Mouse (Mus musculus) limb, embryonic 15.5 days (tissue): ENCODE results near the gene Cmtr1. TPM values are rescaled to one million over a fixed set of nuclear protein-coding genes. Genes with fewer than 3 reads are reported as not detected.

ENCODE experiments used
- ATAC-seq: fragments of 200-750 bp; cut with Nextera tagmentation; 2 replicates; pipeline ENCODE4 v1.8.0; 2017; ENCODE audit warnings: low read depth, moderate TSS enrichment; ENCODE audit not compliant: insufficient number of reproducible peaks, low FRiP score, low TSS enrichment
- H3K27ac ChIP-seq: fragments of 300-500 bp; sonication (generic); 2 replicates; pipeline ENCODE4 v1.5.1; 2015; ENCODE audit warnings: moderate library complexity, mild to moderate bottlenecking, inconsistent platforms
- H3K27me3 ChIP-seq: fragments of 300-500 bp; sonication (generic); 2 replicates; pipeline ENCODE4 v1.6.1; 2015; ENCODE audit warnings: inconsistent platforms
- H3K36me3 ChIP-seq: fragments of 300-500 bp; sonication (generic); 2 replicates; pipeline ENCODE4 v1.6.1; 2015; ENCODE audit warnings: inconsistent platforms
- H3K4me1 ChIP-seq: fragments of 300-500 bp; sonication (generic); 2 replicates; pipeline ENCODE4 v1.6.1; 2015; ENCODE audit warnings: inconsistent platforms
- H3K4me2 ChIP-seq: fragments of 300-500 bp; sonication (generic); 2 replicates; pipeline ENCODE4 v1.6.1; 2015; ENCODE audit warnings: mild to moderate bottlenecking, inconsistent platforms
- H3K4me3 ChIP-seq: fragments of 300-500 bp; sonication (generic); 2 replicates; pipeline ENCODE4 v1.5.1; 2015; ENCODE audit warnings: mild to moderate bottlenecking, inconsistent platforms
- H3K9ac ChIP-seq: fragments of 300-500 bp; sonication (generic); 2 replicates; pipeline ENCODE4 v1.6.1; 2015; ENCODE audit warnings: inconsistent platforms
- H3K9me3 ChIP-seq: fragments of 300-500 bp; sonication (generic); 2 replicates; pipeline ENCODE4 v1.6.1; 2016; ENCODE audit warnings: inconsistent platforms
- WGBS: fragments of 180-500 bp; shearing (Covaris S2); methylation state at CpG from one replicate; pipeline ENCODE4 v1.1.7; 2015; 5-methylcytosine and 5-hydroxymethylcytosine counted together
- polyA plus RNA-seq: library from polyadenylated mRNA; unstranded; fragments of >200 nt; fragmentation: Nextera tagmentation; extraction: Ambion mirVana; gene quantifications from 2 replicates; pipeline ENCODE4 v1.2.1, GENCODE M21; 2015

Gene Cmtr1
- polyA plus RNA-seq, 1 experiment from 2014 or later = 110 TPM

- Histone ChIP-seq H3K4me3 (no peak overlapping the region), H3K9me3 (no peaks in the 10 kb centered on the region), H3K36me3 (no peaks in the 10 kb centered on the region), H3K4me1 (no peaks in the 10 kb centered on the region), H3K27ac (no peak overlapping the region), H3K27me3 (no peaks in the 10 kb centered on the region), H3K9ac (no peak overlapping the region), H3K4me2 (no peak overlapping the region)
- ATAC-seq = no peak
- WGBS = 70% methylated on average over 6 of the region's 6 CpGs
Measured at GRCm38 (mm10) chr17:29725027-29725620, 64.7 kb downstream of the Cmtr1 start.

- Histone ChIP-seq H3K9ac (no peak overlapping the region), H3K4me3 (no peak overlapping the region), H3K4me1 (peaks cover 11% of the 10 kb centered on the region), H3K27ac (no peak overlapping the region), H3K4me2 (no peak overlapping the region), H3K27me3 (no peaks in the 10 kb centered on the region), H3K9me3 (no peaks in the 10 kb centered on the region), H3K36me3 (no peaks in the 10 kb centered on the region)
- no peak for ATAC-seq
- WGBS = 55% methylated on average over 8 of the region's 8 CpGs
Measured at GRCm38 (mm10) chr17:29728082-29728481, 67.7 kb downstream of the Cmtr1 start.

- H3K4me2 ChIP-seq = no peak overlapping the region
- H3K4me1 ChIP-seq = peaks cover 11% of the 10 kb centered on the region
- no peak for ATAC-seq
- no peak overlapping the region for H3K4me3 ChIP-seq
- H3K27ac ChIP-seq = no peak overlapping the region
- no peak overlapping the region for H3K9ac ChIP-seq
- H3K27me3 ChIP-seq = no peaks in the 10 kb centered on the region
- H3K36me3 ChIP-seq = no peaks in the 10 kb centered on the region
- no peaks in the 10 kb centered on the region for H3K9me3 ChIP-seq
- WGBS = 55% methylated on average over 13 of the region's 13 CpGs
Measured at GRCm38 (mm10) chr17:29730510-29731265, 70.3 kb downstream of the Cmtr1 start.

- H3K27me3 ChIP-seq = no peaks in the 10 kb centered on the region
- WGBS = 41% methylated on average over 12 of the region's 12 CpGs
- H3K9me3 ChIP-seq = no peaks in the 10 kb centered on the region
- H3K27ac ChIP-seq = no peak overlapping the region
- no peak overlapping the region for H3K9ac ChIP-seq
- peaks cover 11% of the 10 kb centered on the region for H3K4me1 ChIP-seq
- no peak overlapping the region for H3K4me3 ChIP-seq
- no peaks in the 10 kb centered on the region for H3K36me3 ChIP-seq
- H3K4me2 ChIP-seq = no peak overlapping the region
- no peak for ATAC-seq
Measured at GRCm38 (mm10) chr17:29731266-29731952, 71.0 kb downstream of the Cmtr1 start.

DNA sequence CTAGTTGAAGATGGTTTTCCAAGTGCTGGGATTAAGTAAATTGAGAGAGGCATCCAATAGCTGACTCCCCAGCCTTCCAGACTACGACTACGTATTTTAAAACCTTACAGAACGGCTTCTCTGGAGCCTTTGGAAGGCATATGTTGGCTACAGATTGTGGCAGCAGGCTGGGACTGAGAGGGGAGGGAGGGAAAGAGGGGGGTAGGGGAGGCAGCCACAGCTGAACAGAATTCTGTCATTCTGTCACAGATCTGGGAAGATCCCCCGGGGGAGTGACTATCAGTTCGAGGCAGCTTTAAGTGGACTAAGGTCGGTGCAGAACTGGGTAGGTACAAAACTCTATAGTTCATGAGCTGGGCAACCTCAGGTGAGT is 71.5 kb downstream of the Cmtr1 start:
- Histone ChIP-seq H3K27ac (no peak overlapping the region), H3K4me2 (no peak overlapping the region), H3K9ac (no peak overlapping the region), H3K4me1 (peaks cover 11% of the 10 kb centered on the region), H3K36me3 (no peaks in the 10 kb centered on the region), H3K27me3 (no peaks in the 10 kb centered on the region), H3K9me3 (no peaks in the 10 kb centered on the region), H3K4me3 (no peak overlapping the region)
- ATAC-seq = no peak
- 59% methylated on average over 6 of the region's 6 CpGs for WGBS

DNA sequence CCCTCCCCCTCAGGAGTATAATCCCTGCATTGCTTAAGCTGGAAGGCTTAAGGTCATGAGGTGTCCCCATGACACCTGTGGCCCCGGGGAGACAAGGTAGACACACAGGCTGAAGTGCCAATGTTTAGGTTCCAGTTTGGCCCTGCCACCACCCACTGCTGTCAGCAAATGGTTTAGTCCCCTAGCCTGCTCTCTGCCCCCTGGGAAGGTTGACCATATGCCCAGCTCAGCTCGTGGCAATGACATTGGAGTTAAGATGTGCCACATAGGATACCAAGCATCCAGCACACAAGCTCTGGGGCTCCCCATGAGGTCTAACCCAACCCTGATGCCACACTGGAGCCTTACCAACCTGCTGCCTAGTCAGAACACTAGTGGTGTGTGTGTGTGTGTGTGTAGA is 72.1 kb downstream of the Cmtr1 start:
- 78% methylated on average over 2 of the region's 2 CpGs for WGBS
- peaks cover 11% of the 10 kb centered on the region for H3K4me1 ChIP-seq
- no peak overlapping the region for H3K9ac ChIP-seq
- no peak overlapping the region for H3K4me3 ChIP-seq
- no peaks in the 10 kb centered on the region for H3K27me3 ChIP-seq
- ATAC-seq = no peak
- no peak overlapping the region for H3K27ac ChIP-seq
- H3K4me2 ChIP-seq = no peak overlapping the region
- no peaks in the 10 kb centered on the region for H3K9me3 ChIP-seq
- no peaks in the 10 kb centered on the region for H3K36me3 ChIP-seq

- Histone ChIP-seq H3K27ac (no peak overlapping the region), H3K4me2 (no peak overlapping the region), H3K9me3 (no peaks in the 10 kb centered on the region), H3K4me1 (peaks cover 9% of the 10 kb centered on the region), H3K4me3 (no peak overlapping the region), H3K36me3 (no peaks in the 10 kb centered on the region), H3K9ac (no peak overlapping the region), H3K27me3 (no peaks in the 10 kb centered on the region)
- 42% methylated on average over 15 of the region's 15 CpGs for WGBS
- ATAC-seq = no peak
Measured at GRCm38 (mm10) chr17:29736448-29737014, 76.1 kb downstream of the Cmtr1 start.

DNA sequence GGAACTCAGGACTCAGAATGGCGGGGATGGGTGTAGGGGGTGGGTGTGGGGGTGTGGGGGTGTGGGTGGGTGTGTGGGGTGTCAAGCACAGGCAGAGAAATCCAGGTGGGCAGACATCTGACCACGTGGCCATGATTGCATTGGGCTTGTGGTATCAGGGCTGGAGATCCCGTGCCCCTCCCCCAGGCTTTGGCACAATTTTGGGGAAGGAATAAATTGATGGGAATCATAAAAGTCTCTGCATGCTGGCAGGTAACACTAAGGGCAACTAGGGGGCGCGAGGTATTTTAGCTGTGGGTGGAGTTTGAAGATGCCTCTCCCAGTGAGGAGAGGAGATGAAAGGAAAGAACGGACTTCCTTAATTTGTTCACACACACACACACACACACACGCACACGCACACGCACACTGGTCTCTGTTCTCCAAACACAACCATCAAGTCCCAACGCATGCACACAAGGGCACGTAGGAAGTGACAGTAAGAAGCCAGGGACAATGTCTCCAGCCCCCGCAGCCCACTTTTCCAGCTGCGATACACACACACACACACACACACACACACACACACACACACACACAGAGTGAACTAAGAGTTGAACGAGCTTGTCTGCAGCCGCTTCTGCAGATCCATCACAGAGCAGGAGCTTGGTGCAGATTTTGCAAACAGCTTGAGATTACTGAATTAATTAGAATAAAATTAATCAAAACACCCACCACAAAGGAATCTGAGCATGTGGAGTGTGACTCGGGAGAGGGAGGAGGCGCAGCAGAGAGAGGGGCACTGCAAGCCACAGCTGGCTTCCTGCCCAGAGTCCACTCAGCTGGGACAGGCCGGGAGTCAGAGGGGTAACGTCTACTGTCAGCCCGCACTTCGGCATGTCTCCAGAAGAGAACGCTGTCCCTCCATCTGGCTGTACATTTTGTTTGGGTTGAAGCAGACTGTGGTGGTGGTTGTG is 77.7 kb downstream of the Cmtr1 start:
- no peak for ATAC-seq
- H3K4me2 ChIP-seq = no peak overlapping the region
- H3K36me3 ChIP-seq = no peaks in the 10 kb centered on the region

DNA sequence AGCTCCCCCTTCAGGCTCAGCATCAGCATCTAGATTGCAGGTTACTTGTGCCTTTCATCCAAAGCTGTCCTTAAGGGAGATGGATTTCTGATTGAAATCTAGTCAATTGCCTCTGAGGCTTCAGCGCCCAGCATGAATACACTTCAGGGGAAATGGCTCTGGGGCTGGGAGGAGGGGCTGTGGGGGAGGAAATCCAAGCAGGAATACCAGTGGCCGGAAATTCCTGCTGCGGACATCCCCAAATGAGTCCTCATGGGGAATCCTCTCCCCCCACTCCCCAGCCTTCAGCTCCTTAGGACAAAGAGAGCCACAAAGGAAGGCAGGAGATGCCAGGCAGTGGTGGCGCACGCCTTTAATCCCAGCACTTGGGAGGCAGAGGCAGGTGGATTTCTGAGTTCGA is 87.1 kb downstream of the Cmtr1 start:
- H3K9me3 ChIP-seq = no peaks in the 10 kb centered on the region

More for the DNA sequence above, 77.7 kb downstream of the Cmtr1 start:
- Histone ChIP-seq H3K9me3 (no peaks in the 10 kb centered on the region), H3K27me3 (no peaks in the 10 kb centered on the region), H3K9ac (no peak overlapping the region), H3K27ac (no peak overlapping the region), H3K4me1 (peaks cover 9% of the 10 kb centered on the region), H3K4me3 (no peak overlapping the region)
- 33% methylated on average over 22 of the region's 22 CpGs for WGBS

GRCm38 (mm10) chr17:29754510-29754909 is 94.1 kb downstream of the Cmtr1 start:
- ATAC-seq = no peak
- H3K4me3 ChIP-seq = no peak overlapping the region
- no peaks in the 10 kb centered on the region for H3K36me3 ChIP-seq
- 54% methylated on average over 4 of the region's 4 CpGs for WGBS
- no peaks in the 10 kb centered on the region for H3K9me3 ChIP-seq
- peaks cover 5% of the 10 kb centered on the region; the same call in 1 of the 2 replicates for H3K4me1 ChIP-seq
- no peaks in the 10 kb centered on the region for H3K27me3 ChIP-seq
- H3K4me2 ChIP-seq = no peak overlapping the region
- no peak overlapping the region for H3K9ac ChIP-seq
- H3K27ac ChIP-seq = no peak overlapping the region

More for the DNA sequence above, 87.1 kb downstream of the Cmtr1 start:
- 72% methylated on average over 6 of the region's 6 CpGs for WGBS
- Histone ChIP-seq H3K9ac (no peak overlapping the region), H3K36me3 (no peaks in the 10 kb centered on the region), H3K4me1 (peaks cover 10% of the 10 kb centered on the region; the same call in 1 of the 2 replicates), H3K4me2 (no peak overlapping the region), H3K27ac (no peak overlapping the region), H3K27me3 (0 out of 2 replicates have a peak, but pooled peaks cover 5% of the 10 kb centered on the region), H3K4me3 (no peak overlapping the region)
- ATAC-seq = no peak
